Mouse (Mus musculus): ENCODE results near the gene Med7. TPM values are rescaled to one million over a fixed set of nuclear protein-coding genes. Genes with fewer than 3 reads are reported as not detected.
"Not testable (repeated sequence)": the region's sequence is repeated elsewhere in the genome, so short reads cannot be mapped to it uniquely, and the experiment has no call there.

Med7 gene
- total RNA-seq, 2 experiments from 2014 or later = 16.6 to 26.5 TPM

GRCm38 (mm10) chr11:46421086-46421888 lies 15.4 kb upstream of the Med7 start:
- no peak; the same call in 1 of the 2 replicates for ATAC-seq (replicated peaks; ENCODE audit: poor library complexity, severe bottlenecking)

GRCm38 (mm10) chr11:46428131-46428530 lies 8.6 kb upstream of the Med7 start:
- not testable (repeated sequence) for ATAC-seq (replicated peaks; ENCODE audit: poor library complexity, severe bottlenecking)

GRCm38 (mm10) chr11:46430123-46430522 lies 6.6 kb upstream of the Med7 start:
- ATAC-seq (replicated peaks; ENCODE audit: poor library complexity, severe bottlenecking) = no peak

- ATAC-seq (replicated peaks; ENCODE audit: poor library complexity, severe bottlenecking) = peak; percentile 99
These were observed 5.6 kb upstream of the Med7 start for GRCm38 (mm10) chr11:46431129-46431528.

- ATAC-seq (replicated peaks; ENCODE audit: poor library complexity, severe bottlenecking) = no peak
These were observed 1.4 kb upstream of the Med7 start for GRCm38 (mm10) chr11:46435363-46435762.

- ATAC-seq (replicated peaks; ENCODE audit: poor library complexity, severe bottlenecking) = peak; percentile 26; the same call in 1 of the 2 replicates
These were observed 805 bp downstream of the Med7 start for GRCm38 (mm10) chr11:46437459-46438000.

GRCm38 (mm10) chr11:46439005-46439543 lies 2.3 kb downstream of the Med7 start:
- ATAC-seq (replicated peaks; ENCODE audit: poor library complexity, severe bottlenecking) = no peak

GRCm38 (mm10) chr11:46441774-46442173 lies 5.0 kb downstream of the Med7 start:
- ATAC-seq (replicated peaks; ENCODE audit: poor library complexity, severe bottlenecking) = peak; percentile 19

- peak; percentile 62 for ATAC-seq (replicated peaks; ENCODE audit: poor library complexity, severe bottlenecking)
These were observed 6.4 kb downstream of the Med7 start for GRCm38 (mm10) chr11:46443152-46443551.

GRCm38 (mm10) chr11:46443979-46444378 lies 7.3 kb downstream of the Med7 start:
- ATAC-seq (replicated peaks; ENCODE audit: poor library complexity, severe bottlenecking) = no peak

GRCm38 (mm10) chr11:46446150-46446549 lies 9.4 kb downstream of the Med7 start:
- no peak for ATAC-seq (replicated peaks; ENCODE audit: poor library complexity, severe bottlenecking)

- ATAC-seq (replicated peaks; ENCODE audit: poor library complexity, severe bottlenecking) = peak; percentile 62
These were observed 11.1 kb downstream of the Med7 start for GRCm38 (mm10) chr11:46447644-46448484.

GRCm38 (mm10) chr11:46449461-46450080 lies 12.8 kb downstream of the Med7 start:
- ATAC-seq (replicated peaks; ENCODE audit: poor library complexity, severe bottlenecking) = peak; percentile 51

- peak; percentile 90 for ATAC-seq (replicated peaks; ENCODE audit: poor library complexity, severe bottlenecking)
These were observed 17.8 kb downstream of the Med7 start, which contains the start of gene Havcr2 for GRCm38 (mm10) chr11:46454453-46455045. Gene Havcr2 (plus strand): TSS chr11:46454935.

- no peak for ATAC-seq (replicated peaks; ENCODE audit: poor library complexity, severe bottlenecking)
These were observed 23.2 kb downstream of the Med7 start for GRCm38 (mm10) chr11:46459960-46460359.

GRCm38 (mm10) chr11:46461362-46461761 lies 24.6 kb downstream of the Med7 start:
- ATAC-seq (replicated peaks; ENCODE audit: poor library complexity, severe bottlenecking) = peak; percentile 94

GRCm38 (mm10) chr11:46461931-46462330 lies 25.2 kb downstream of the Med7 start:
- ATAC-seq (replicated peaks; ENCODE audit: poor library complexity, severe bottlenecking) = peak; percentile 45

GRCm38 (mm10) chr11:46466878-46467277 lies 30.2 kb downstream of the Med7 start:
- peak; percentile 95 for ATAC-seq (replicated peaks; ENCODE audit: poor library complexity, severe bottlenecking)

- no peak for ATAC-seq (replicated peaks; ENCODE audit: poor library complexity, severe bottlenecking)
These were observed 37.5 kb downstream of the Med7 start for GRCm38 (mm10) chr11:46474220-46474619.

GRCm38 (mm10) chr11:46479311-46479710 lies 42.6 kb downstream of the Med7 start:
- no peak; the same call in 1 of the 2 replicates for ATAC-seq (replicated peaks; ENCODE audit: poor library complexity, severe bottlenecking)
